Mouse (Mus musculus) lung, postnatal 36 days (tissue): ENCODE results near the gene Ceacam1.
"Not testable (repeated sequence)": the region's sequence is repeated elsewhere in the genome, so short reads cannot be mapped to it uniquely, and the experiment has no call there.

Experiments
- DNase-seq: peaks from one replicate; pipeline ENCODE4 v3.0.0; 2022; ENCODE audit warnings: mixed read lengths

Gene Ceacam1

GRCm38 (mm10) chr7:25477091-25477751 lies at the start of gene Ceacam1:
Gene Ceacam1, minus strand, starts transcription at chr7:25477603.
- DNase-seq: peak; percentile 92

DNA sequence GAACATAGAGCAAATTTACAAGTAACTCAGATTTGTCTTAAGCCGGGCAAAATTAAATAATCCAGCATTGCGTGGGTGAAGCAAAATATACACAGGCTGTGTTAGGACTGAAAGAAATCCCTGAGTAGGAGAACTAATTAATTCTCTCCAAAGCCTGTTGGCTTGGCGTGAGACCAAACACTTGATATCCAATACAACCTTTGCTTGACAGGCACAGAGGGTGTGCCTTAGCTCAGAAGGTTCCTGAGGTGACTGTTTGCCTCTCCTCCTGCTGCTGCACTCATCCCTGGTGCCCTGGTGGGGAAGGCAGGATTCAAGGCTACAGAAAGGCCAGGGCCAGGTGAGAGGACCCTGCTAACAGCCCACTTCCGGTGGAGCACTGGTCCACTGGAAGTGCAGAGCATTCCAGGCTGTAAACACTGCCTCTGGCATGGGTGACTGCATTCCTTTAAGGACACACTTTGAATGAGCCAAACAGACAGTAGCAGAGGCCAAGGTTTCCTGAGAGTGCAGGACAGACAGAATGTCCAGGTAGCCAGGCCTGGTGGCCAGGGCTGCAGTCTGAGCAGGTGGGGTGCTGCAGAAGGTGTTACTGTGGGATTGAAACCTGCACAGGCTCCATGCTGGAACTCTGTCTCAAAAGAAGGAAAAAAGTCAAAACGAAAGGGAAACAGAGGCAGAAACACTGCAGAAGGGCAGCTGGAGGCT lies 38.8 kb upstream of the Ceacam1 start:
- DNase-seq: not testable (repeated sequence)

DNA sequence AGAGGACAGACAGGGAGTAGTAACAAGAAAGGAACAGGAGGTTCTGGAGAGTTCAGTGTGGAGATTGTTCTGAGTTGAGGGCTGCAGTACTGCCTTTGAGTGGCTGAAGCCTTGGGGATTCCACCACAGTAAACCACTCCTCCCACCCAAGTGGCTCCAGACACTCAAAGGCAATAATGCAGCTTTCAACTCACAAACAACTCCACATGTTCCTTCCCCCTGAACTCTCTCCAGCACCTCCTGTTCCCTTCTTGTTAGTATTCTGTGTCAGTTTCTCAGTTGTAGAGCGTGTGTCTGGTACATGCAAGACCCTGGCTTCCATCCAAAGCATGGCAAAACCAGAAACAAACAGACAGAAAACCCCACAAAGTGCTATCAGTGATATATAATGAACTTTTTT lies 38.3 kb upstream of the Ceacam1 start:
- DNase-seq: not testable (repeated sequence)

DNA sequence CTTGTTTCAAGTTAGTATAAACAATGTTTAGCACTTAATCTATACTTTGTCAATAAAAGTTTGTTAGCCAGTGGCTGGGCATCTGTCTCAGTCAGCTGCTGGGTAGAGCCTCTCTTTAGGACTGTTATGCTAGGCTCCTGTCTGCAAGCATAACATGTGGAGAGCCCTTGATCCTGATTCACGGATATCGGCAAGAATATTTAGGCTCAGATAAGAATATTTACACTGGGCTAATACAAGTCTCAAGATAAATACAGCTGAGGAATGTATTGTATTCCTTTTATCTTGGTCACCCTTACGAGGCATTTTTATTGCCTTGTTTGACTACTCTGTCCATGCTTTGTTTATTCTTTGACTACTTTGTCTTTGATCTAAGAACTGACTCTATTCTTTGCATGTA lies 32.5 kb upstream of the Ceacam1 start:
- DNase-seq: no peak

DNA sequence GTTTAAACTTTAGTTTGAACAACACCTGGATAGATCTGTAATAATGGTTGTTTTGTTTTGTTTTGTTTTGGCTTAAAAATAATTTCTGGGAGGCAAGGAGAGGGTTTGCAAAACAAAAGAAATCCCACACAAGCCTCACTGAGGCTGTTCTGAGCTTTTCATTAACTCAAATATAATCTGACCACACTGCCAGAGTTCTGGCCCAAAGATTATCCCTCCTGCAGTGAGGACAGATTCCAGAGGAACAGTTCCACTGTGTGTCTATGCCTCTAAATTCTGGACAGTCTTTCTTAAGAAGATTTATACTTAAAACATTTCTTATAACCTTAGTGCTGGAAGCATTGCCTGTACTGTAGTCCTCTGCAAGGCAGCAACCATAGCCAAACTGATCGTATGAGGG lies 17.2 kb upstream of the Ceacam1 start:
- no peak for DNase-seq

GRCm38 (mm10) chr7:25490698-25491097 lies 13.3 kb upstream of the Ceacam1 start:
- DNase-seq: not testable (repeated sequence)

DNA sequence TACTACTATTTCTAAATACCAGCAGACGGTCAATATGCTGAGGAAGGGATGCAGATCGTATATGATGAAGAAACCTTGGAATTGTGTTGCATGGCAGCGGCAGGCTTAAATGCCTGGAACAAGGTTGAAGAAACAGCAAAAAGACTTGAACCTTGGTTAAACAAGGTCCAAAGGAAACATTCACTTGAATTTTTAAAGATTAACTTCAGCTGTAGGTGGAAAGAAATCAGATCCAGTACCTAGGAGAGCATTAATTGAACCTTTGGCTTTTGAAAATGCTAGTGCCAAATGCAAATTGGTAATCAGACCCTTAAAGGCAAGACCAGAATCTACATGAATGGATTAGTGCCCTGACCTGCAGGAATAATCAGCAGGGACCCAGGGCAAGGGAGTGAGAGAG lies 12.0 kb upstream of the Ceacam1 start:
- DNase-seq: not testable (repeated sequence)

- DNase-seq: peak; percentile 83
These were observed 8.8 kb upstream of the Ceacam1 start for GRCm38 (mm10) chr7:25486186-25486585.

- DNase-seq: no peak
These were observed 7.7 kb upstream of the Ceacam1 start for GRCm38 (mm10) chr7:25485061-25485460.

GRCm38 (mm10) chr7:25483133-25483735 lies 5.8 kb upstream of the Ceacam1 start:
- peak; percentile 47 for DNase-seq

DNA sequence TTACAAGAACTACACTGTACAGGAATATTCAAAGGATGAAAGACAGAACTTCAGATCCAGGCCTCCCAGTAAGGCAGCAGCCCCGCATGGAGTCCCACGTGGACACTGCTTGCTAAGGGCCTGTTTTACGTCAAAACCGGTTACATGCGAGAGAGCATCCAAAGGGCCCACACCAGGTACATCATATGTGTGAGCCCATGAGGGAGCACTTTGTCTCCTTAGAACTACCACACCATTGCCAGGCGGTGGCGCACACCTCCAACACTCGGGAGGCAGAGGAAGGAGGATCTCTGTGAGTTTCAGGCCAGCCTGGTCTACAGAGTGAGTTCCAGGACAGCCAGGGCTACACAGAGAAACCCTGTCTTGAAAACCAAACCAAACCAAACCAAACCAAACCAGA lies 3.4 kb upstream of the Ceacam1 start:
- not testable (repeated sequence) for DNase-seq

DNA sequence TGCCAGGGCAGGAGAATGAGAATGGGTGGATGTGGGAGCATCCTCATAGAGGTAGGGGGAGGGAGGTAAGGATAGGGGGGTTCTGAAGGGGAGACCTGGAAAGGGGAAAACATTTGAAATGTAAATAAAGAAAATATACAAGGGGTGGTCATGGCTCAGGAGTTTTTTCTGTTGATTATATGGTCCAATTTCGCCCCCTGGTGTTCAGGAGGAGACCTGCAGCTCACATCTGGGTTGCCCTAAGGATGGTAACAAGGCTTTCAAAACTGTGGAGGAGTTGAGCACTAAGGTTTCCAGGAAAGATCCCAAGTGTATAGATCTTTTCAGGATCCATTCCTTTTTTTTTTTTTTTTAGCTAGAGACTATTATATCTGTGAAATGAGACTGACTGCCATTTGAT lies 2.0 kb upstream of the Ceacam1 start:
- DNase-seq: peak; percentile 81

DNA sequence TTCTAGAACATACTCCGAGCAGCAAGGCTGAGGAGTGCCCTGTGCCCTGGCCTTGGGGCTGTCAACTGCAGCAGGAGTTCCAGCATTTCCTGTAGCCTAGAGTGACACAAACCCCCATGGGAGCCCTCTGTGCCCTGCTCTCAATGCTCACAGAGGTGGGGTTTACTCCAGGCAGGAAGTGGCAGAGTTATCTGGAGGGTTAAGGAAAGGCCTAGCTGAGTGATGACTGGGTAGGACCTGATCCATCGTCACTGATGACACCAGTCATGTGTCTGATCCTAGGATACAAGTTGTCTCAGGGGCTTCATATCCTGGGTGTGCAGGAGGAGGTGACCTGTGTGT lies 320 bp upstream of the Ceacam1 start:
- not testable (repeated sequence) for DNase-seq

DNA sequence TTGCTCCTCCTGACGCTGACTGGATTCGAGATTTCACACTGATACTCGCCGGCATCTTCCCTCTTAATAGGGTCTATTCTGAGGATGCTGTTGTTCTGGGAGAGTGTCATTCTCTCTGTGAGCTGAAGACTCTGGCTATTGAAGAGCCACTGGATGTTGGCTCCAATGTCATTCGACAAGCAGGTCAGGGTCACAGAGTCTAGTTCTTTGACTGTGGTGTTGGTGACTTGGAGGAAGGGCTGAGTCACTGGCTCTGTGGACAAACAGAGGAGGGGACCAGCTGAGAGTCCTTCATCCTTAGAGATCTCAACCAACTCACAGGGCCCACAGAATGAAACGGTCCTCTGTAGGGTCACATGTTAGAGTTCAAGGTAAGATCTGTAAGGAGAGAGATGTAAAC lies 5.6 kb downstream of the Ceacam1 start:
- not testable (repeated sequence) for DNase-seq

DNA sequence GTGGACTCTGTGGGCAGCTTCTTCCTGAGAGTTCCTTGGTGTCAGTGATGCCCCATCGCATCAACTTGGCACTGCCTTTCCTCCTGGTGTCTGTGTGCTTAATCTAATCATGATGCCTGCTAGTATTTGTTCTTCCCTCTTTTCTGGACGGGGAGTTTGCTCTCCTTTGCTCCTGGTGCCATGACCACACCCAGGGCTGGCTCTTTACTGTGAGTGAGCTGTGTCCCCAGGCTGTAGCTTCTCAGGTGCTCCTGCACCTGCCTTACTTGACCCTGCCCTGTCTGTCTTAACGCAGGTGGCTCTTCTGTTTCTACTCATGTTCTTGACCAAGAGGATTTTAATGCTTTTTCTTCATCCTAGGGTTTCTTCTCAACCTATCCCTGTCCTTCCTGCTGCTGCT lies 11.8 kb downstream of the Ceacam1 start:
- DNase-seq: not testable (repeated sequence)

DNA sequence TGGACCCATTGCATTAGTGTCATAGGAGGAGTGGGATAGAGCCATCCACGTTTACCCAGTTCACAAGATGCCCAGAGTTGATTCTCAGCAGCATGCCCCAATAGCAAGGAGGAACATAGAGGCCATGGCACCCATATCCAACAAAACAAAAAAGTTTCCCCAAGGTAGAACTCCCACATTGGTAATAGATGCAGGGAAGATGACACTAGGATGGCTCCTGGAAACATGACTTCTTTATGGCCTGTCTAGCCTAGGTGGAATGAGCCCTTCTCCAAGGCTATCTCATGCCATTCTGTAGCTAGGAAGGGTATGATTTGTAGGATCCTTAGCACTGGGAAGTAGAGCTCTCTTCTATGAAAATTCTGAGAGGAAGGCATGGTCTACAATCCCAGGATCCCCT lies 12.4 kb downstream of the Ceacam1 start:
- DNase-seq: no peak

DNA sequence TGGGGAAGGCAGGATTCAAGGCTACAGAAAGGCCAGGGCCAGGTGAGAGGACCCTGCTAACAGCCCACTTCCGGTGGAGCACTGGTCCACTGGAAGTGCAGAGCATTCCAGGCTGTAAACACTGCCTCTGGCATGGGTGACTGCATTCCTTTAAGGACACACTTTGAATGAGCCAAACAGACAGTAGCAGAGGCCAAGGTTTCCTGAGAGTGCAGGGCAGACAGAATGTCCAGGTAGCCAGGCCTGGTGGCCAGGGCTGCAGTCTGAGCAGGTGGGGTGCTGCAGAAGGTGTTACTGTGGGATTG lies 15.4 kb downstream of the Ceacam1 start:
- DNase-seq: not testable (repeated sequence)

DNA sequence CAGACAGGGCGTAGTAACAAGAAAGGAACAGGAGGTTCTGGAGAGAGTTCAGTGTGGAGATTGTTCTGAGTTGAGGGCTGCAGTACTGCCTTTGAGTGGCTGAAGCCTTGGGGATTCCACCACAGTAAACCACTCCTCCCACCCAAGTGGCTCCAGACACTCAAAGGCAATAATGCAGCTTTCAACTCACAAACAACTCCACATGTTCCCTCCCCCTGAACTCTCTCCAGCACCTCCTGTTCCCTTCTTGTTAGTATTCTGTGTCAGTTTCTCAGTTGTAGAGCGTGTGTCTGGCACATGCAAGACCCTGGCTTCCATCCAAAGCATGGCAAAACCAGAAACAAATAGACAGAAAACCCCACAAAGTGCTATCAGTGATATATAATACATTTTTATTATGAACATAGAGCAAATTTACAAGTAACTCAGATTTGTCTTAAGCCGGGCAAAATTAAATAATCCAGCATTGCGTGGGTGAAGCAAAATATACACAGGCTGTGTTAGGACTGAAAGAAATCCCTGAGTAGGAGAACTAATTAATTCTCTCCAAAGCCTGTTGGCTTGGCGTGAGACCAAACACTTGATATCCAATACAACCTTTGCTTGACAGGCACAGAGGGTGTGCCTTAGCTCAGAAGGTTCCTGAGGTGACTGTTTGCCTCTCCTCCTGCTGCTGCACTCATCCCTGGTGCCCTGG lies 15.9 kb downstream of the Ceacam1 start:
- DNase-seq: peak; percentile 26

- no peak for DNase-seq
These were observed 25.3 kb downstream of the Ceacam1 start for GRCm38 (mm10) chr7:25452103-25452502.

DNA sequence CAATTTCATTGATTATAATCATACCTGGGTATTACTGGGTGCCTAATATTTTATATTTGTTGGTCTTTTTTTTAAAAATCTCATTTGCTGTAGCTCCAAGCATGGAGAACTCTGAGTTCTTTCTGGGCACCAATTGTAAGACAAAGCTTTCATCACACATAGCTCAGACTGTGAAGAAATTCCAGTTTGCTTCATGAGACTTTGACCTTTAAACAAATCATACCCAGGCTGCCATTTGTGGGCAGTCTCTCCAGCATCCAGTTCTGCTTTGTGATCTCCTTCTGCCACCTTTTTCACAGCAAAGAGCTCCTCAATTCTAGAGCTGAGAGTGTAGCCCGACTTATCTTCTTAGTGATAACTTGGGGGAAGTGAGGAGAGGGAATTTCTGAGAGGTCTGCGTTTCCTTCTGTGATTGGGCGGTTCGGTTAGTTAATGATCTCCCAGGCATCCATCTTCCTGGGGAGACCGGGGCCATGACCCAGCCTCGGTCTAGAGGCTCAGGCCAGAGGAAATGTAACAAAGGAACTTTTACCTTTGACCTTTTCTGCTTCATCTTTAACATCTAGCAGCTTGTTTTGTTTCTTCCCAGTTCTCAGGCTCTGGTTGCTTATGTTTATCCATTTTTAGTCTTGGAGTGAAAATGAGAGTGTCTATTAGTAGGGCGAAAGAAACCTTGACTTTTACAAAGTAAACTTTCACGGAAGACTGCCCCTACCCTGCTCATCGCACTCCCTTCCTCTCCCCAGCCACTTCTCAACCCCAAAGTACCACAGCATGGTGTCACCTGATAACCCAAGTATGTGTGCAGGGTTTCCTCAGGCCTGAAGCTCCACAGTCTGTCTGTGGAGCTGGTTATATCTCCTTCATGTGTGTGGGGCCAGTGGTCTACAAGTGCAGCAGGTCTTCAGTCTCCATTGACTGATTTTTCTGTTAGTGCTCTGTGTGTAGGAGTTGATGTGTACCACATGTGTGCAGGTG lies 27.2 kb downstream of the Ceacam1 start:
- no peak for DNase-seq

GRCm38 (mm10) chr7:25440816-25441153 lies 36.6 kb downstream of the Ceacam1 start:
- no peak for DNase-seq

GRCm38 (mm10) chr7:25439978-25440815 lies 37.2 kb downstream of the Ceacam1 start:
- DNase-seq: peak; percentile 81
